Mouse (Mus musculus) lung, postnatal 14 days (tissue): ENCODE measurements at regions not wholly inside any gene's neighbourhood (a gene's known extent, or its start where the extent isn't known, plus 50 kb on each side); places are given as distances from the start of the nearest gene placed in this dataset.

Experiments used
- DNase-seq: peaks from one replicate; pipeline ENCODE4 v3.0.0; 2021

GRCm38 (mm10) chr8:128242465-128243251 lies 115.7 kb upstream of the Nrp1 start:
- DNase-seq, result no peak

GRCm38 (mm10) chr8:128251723-128252122 lies 106.7 kb upstream of the Nrp1 start:
- no peak for DNase-seq

DNA sequence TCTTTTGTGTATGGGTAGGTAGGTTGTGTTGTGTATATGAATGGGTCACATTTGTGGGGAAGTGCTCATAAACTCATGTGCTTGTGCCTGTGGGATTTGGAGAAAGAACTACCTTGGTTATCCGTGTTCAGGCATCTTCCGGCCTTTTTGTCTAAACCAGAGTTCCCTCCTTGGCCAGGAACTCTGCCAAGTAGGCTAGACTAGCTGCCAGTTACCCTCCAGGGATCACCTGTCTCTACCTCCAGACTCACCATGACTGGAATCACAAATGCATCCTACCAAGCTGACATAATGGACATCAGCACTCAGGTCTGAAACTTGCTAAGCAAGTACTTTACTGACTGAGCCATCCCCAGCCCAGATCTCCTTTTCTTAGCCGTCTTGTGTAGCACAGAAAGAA lies 97.6 kb upstream of the Nrp1 start:
- no peak for DNase-seq

GRCm38 (mm10) chr8:128261367-128261766 lies 97.0 kb upstream of the Nrp1 start:
- no peak for DNase-seq

GRCm38 (mm10) chr8:128263251-128263947 lies 95.0 kb upstream of the Nrp1 start:
- peak; percentile 46 for DNase-seq

DNA sequence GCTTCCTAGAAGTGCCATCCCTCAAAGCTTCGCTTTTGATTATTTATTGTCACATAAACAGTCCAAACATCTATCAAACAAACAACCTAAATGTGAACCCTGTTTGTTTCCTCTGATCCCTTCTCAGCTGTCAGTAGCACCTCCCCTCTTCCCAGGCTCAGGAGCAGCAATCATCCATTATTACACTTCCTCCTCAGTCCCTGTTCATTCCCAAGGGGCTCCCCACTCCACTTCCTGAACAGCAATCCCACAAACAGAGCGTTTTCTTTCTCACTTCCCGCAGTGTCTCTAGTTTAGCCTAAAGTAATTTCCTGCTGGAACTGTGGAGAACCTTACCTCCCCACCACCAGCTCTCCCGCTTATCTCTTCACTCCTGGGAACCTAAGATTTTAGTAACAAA lies 91.1 kb upstream of the Nrp1 start:
- DNase-seq, result peak; percentile 9

DNA sequence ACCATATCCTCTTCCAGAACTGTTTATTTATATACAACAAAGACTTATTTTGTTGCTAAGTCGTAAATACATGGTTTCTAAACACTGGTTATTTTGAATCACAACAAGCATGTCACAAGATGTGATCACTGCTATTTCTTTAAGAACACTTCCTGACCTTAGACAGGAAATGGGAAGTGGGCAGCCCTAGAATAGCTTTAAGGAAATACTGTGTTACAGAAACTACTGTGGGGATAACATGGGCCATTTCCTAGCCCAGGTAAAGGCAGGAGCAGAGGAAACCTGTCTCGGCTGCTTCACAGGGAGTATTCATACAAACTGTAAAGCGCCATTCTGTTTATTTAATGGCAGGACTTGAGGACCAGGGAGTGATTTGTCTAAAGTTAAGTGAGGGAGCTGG lies 90.4 kb upstream of the Nrp1 start:
- DNase-seq, result peak; percentile 3

- DNase-seq, result no peak
These were observed 88.9 kb upstream of the Nrp1 start for GRCm38 (mm10) chr8:128269546-128269945.

GRCm38 (mm10) chr8:128272866-128273344 lies 85.5 kb upstream of the Nrp1 start:
- DNase-seq, result peak; percentile 48

GRCm38 (mm10) chr8:128276475-128276874 lies 81.9 kb upstream of the Nrp1 start:
- DNase-seq, result no peak

DNA sequence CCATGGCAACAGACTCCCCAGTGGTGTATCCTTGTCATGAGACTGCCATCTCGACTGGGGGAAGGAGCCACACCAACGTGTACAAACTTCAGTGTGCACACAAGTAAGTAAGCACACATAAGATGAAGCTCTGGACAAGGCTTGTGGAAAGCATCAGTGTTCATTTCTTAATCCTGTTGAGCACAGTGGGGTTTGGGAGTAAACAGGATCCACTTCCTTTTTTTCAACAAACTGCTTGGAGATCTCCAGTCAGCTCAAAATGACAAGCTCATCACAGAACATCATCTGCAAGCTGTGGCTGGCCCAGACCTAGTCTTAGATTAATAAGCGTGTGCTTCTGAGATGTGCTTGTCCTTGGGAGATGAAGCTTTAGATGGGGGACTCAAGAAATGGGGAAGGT lies 75.6 kb upstream of the Nrp1 start:
- no peak for DNase-seq

- no peak for DNase-seq
These were observed 75.0 kb upstream of the Nrp1 start for GRCm38 (mm10) chr8:128283365-128283764.

DNA sequence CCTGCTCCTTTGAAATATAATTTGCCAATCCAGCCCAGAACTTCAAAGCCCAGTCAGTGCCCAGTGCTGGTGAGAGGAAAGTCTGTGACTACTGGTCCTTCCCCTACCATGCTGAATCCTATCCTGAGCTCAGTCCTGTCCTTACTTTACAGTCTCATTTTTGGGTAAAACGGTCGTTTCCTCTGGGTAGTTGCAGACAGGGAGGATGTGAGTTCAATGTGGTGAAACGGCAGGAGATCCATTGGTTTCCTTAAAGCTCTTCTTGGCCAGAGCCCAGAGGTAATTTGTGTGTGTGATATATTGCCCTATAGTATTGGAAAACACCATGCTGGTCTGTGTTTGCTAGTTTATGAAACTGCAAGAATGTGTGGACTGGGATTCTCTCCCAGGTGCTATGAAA lies 73.6 kb upstream of the Nrp1 start:
- DNase-seq, result no peak

DNA sequence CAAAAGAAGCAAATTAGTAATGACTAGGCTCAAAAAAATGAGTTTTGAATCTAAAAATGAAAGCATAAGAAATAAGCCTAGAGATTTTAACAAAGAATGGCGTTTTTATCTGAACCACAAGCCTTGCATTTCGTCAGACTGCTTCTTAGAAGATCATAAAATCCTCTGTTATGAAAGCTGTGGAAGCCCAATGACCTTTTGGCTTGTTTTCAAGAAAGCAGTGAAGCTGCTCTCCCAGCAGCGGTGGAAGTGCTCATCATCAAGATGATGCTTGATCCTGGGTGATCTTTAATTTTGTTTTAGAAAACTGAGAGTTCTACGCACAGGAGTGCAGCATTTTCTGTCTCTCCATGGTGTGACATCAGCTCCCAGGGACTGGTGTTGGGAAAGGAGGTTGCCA lies 68.3 kb upstream of the Nrp1 start:
- DNase-seq, result no peak

- no peak for DNase-seq
These were observed 66.0 kb upstream of the Nrp1 start for GRCm38 (mm10) chr8:128292394-128292793.

DNA sequence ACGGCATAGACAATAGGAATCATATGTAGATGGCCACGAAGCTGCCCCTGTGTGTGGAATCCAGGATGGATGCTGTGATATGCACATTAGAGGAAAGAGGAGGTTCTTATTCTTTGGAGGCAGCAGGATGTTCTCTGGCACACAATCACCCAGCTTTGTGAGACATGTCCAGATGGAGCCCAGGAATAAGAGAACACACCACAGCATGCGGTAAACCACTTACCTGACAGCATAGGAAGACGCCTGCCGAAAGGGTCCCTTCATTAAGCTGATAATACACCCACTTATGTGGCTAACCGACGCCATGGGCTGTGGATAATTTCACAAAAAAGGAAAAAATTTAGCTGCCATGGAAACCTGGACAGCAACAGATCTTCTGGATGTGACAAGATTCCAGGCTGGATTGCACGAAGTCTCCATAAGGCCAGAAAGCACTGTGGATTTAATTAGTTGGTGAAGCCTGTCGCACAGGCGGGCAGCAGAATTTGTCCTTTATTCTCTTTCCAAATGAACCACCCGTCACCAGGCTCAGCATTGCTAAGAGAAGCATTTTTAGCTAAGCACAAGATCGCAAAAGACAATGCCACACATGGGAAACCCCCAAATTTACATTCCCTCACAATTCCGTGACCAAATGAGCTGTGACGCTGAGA lies 61.5 kb upstream of the Nrp1 start:
- no peak for DNase-seq

GRCm38 (mm10) chr8:128302322-128302721 lies 56.1 kb upstream of the Nrp1 start:
- DNase-seq, result no peak
